Mouse (Mus musculus) MN1 (cell line): ENCODE data around the gene Runx1.

Source experiments
- DNase-seq: peaks from one replicate; pipeline ENCODE4 v3.0.0-alpha.2; 2016; ENCODE audit warnings: low spot score

Gene Runx1

DNA sequence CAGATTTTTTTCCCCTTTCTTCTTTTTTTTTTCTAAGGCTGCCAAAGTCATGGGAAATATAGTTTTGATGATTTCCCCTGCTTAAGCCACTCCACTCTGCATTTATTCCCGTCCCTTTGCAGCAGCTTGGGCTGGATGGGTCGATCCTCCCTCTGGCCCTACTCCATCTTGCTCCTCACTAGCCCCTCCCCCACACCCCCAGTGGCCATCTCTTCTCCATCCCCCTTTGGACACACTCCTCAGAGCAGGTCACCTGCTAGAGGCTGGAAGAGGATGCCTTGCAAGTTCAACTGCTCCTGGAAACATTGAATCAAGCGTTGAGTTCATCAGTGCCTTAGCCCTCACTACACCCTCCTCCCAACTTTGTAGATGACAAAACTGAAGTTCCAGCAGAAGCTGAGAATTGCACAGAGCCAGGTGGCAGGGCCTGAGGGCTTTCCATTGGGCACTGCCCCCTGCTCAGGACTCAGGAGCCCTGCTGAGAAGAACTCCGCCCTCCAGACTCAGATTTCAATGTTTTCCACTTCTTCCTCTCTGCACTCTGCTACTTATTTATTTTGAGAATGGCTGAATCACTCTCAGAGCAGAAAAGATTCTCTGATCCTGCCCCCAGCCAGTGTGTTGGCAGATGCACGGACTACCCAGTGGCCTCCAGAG is 171.5 kb downstream of the Runx1 start:
- no peak for DNase-seq

DNA sequence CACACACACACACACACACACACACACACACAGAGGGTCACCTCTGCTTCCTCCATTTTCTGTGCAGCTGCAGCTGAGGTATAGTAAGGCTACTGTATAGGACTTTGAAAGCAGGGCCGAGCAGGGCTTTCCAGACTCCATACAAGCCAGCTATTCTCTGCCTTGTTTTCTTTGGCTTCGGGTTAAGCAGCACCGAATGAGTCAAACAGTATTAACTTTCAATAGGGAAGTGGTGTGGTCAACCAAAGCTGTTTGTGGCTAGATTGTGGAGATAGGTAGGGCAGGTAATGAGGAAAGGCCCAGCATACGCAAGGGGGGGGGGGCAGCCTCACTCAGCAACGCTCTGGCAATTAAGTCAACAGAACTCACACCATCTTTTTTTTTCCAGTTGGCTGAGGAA is 172.1 kb downstream of the Runx1 start:
- no peak for DNase-seq

DNA sequence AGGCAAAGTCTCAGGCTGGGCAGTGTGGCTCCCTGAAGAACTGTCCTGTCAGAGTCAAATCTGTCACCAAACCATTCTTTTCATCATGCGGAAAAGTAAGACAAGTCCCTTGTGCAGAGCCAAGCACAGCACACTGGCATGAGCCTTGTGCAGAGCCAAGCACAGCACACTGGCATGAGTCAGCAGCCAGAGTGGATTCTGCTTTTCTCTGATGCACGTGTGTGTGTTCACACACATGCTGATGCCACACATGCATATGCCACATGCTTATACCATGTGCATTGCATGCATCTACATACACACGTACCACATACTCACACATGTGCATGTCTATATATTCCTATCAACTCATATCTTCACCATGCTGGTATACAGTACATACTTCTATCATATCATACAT is 174.7 kb downstream of the Runx1 start:
- DNase-seq = no peak

DNA sequence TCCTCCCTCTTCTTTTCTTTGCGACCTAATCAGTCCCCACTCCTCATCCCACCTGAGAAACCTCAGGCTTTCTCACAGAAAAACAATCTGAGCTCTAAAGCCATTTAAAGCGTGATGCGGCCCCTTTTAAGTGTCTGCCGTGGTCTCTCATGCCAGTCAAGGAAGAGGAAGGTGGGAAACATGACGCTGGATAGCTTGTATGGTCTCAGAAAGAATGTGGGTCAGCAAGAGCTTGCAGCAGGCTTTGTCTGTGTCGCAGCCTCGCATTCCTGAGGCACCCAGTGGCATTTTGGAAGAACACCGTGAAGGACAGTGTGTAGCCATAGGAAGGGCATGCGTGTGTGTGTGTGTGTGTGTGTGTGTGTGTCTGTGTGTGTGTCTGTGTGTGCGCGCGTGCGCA is 179.8 kb downstream of the Runx1 start:
- no peak for DNase-seq

DNA sequence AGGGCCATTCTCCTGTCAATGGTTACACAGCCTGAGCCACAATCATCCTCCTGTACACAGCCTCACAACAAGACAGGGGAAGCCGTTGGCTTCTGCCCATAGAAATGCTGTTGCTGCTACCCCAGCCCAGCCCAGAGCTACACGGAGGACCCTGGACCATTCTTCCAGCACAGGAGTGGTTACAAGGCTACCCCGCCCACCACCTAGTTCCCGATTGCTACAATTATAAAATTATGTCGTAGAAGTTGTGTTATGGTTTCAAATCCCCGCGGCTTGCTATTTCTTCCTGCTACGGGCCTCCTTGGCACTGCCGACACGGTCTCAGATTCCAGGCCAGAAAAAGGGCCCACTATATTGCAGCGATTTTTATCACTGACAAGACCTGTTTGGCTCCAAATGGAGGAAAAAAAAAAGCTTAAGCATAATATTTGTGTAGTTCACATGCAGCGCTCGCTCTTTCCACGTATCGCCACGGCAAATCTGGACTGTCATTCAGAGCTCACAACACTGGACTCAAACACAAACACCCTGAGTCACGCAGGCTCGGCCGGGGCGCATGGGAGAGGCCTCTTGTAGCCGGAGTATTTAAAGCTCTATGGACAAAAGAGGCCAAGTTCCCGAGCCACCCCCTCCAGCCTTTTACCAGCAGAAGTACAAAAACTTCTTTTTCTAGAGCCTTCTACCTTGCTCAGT is 180.4 kb downstream of the Runx1 start:
- no peak for DNase-seq

DNA sequence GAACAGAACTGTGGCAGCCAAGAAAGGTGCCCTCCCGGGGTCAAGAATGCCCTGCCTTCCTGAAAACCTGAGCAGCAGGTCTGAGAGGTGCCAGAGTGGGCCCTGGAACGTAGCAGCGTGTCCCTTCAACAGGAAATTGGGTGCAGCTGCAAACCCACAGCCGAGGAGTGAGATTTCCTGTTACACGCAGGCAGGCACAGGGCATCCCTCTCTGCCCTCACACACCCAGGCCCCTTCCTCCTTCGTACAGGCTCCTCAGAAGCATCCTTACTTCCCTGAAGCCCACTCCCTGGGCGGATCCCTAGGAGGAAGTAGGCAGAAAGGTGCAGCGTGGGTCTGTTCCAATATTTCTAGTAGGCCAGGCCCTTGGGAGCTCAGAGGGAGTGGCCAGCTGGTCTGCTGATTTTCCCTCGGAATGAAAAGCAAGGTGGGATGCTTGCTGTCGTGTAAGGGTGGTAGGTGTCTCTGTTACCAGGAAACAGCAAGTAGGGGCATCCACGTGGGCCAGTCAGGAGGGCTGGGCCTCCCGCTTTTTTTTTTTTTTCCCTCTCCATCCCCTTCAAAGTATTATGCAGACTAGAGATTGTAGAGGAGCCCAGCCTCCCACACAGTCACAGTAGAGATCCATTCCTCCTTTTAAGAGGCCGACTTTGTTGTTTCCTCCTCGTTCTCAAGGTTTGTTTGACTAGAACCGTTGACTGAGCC is 181.1 kb downstream of the Runx1 start:
- DNase-seq = no peak

DNA sequence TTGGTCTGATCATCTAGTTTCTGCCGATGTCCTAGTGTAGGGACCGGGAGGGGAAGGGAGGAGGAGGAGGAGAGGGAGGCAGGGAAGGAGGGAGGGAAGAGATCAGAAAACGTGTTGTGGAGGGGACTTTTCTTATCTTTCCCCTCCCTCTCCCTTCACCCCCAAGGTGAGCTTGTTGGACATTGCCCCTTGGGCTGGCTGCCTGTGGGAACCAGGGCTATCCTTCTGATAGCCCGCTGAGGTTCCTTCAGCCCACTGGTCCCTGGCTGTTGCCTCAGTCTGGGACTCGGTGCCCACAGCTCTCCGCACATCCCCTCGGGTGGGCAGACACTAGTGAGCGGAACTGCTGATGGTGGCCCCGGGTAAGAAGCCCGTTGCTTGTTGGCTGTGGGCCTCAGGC is 181.6 kb downstream of the Runx1 start:
- DNase-seq = no peak

DNA sequence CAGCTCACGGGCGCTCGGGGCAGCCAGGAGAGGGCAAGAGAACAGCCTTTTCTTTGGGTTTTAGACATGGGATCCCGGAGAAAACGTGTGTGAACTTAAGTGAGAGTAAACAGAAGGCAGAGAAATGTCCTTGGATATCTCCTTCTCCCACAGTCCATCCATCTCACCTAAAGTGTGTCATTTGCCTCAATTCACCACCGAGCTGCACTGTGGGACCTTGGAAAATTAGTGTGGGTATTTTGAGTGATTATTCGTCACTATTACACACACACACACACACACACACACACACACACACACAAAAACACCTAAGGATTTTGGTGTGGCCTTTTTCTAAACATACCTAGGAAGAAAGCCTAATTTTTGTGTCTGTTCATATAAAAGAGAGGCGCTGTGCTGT is 183.7 kb downstream of the Runx1 start:
- DNase-seq = no peak

DNA sequence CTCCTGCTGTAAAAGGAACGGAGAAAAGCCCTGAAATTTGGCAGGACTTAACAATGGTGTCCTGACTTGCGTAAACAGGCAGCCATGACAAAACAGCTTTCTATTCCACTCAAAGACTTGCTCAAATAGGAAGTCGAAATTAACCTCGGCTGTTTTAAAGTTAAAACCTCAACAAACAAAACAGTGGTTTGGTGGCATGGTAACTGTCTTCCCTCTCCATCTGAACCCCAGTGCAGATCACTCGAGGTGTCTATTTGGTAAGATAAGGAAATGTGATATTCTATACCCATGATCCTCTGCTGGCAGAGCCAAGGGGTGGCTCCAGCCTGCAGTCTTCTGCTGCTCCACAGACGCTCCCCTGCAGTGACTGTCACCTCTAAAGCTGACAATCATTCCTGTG is 184.9 kb downstream of the Runx1 start:
- DNase-seq = no peak

DNA sequence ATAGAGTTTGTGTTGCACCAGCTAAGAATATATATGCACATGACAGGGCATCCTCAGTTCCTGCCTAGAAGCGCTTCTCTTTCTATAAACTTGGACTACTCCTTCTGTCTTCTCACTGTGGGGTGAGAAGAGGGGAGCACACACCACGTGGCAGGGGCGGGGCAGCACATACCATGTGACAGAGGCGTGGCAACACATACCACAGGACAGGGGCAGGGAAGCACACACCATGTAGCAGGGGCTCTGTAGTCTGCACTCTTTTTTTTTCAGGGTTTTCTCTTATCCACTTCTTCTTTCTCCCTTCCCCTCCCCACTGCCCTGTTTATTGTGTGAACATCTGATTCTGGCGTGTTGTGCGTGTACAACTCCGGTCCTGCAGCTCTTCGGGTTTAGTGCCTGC is 186.9 kb downstream of the Runx1 start:
- no peak for DNase-seq

DNA sequence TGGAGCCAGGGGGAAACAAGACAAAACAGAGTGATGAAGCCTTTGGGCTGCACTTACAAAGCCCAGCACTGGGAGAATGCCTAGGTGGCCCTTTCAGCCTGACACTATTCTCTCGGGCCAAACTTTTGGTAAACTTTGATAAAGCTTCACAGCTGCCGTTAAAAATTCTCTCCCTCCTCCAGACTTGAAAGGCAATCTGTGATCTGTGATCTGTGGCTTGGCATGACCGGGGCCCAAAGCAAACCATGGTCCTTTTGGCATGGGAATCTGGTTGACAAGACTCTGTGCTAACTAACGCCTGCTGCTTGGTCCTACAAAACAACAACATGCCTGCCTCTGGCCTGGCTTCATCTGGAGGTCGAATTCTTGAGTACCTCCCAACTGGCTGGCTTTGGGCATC is 188.9 kb downstream of the Runx1 start:
- no peak for DNase-seq

DNA sequence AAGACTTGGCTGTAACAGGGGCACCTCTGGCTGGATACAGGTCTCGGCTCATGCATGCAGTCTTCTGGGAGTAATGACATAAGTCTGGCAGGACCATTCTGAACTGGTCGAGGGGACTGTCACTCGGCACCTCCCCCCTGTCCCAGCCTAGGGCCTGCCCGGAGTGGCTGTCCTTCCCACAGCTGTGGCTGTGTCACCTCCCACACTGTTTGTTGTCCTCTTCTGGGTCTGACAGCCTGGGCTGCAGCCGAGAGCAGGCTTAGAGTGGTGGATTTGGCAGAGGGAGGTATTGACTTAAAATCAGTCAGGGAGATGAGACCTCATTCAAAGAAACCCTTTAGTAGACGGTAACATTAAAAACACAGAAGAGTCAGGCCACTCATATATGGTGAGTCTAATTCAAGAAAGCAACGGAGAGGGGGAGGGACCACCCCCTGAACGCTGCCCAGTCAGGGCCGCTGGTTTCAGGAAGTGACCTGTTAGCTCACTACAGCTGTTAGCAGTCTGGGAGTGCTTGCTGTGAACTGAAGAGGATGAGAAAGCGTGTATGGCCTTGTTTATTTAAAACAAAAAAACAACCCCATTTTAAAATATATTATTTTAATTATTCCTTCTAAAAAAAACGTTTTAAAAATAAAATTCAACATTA is 193.7 kb downstream of the Runx1 start:
- no peak for DNase-seq

DNA sequence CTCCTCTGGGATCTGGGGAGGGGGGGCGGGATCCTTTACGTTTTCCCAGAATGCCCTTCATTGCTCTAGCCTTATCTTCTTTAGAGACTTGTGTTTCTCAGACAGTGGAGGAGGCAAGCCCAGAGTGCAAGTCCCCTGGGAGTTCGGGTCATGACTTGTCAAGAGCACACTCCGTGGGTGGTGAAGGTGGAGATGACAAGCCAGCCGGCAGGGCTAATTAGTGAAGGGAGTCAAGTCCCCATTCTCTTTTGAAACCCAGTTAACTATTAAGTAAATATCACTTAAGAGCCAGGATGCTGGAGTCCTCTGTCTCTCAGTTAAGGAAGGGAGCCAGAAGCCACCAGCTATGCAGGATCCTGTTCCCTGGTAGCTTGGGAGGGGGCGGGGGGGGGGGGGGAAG is 194.3 kb downstream of the Runx1 start:
- no peak for DNase-seq

DNA sequence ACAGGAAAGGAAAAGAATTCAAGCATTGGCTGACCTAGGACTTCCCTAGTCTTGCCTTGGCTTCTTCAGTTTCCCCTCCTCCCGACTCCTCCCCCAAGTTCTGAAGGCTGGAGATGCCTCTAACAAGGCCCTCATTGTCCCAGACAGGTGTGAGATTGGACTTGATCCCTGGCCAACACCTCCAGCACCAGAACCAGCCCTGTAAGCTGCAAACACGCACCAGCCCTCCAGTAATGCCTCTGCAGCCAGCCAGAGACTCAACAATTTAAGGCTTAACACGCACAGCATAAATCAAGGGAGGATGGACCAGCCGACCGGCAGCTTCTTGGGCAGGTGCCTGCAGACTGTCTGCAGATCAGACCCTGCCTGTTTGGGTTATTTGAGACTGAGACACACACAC is 195.0 kb downstream of the Runx1 start:
- DNase-seq = no peak

DNA sequence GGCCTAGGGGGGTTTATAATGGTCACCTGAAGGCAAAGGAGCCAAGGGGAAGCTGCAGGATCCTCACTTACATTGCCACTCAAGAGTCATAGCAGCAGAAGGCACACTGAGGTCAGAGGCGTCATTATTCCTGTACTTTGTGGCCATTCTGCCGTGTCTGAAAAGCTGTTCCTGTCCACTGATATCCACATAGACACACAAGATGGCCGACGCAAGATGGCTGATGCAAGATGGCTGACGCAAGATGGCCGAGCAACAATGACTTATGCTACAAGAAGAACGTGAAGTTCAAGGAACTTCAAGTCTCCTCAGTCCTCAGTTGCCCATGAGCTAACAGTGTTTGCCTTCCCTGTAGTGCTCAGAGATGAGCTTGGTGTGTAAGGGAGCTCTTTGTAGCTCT is 196.1 kb downstream of the Runx1 start:
- no peak for DNase-seq

DNA sequence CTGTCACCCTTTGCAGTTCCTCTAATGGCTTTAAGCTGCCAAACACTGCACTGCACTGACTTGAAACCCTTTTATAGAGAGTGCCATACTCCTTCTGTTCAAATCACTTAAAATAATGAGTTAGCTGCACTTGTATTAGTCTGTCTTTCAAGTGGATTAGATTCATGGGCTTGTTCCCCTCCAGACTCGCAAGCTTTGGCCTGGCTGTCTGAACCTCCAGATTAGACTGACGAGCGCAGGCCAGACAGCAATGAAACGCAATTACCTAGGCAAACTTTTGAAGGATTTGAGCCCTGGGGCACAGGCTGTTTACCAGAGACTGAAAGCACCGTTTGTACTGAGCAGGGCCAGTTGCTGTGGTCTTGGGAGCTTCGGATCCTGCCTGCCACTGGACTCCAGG is 198.7 kb downstream of the Runx1 start:
- DNase-seq = no peak

DNA sequence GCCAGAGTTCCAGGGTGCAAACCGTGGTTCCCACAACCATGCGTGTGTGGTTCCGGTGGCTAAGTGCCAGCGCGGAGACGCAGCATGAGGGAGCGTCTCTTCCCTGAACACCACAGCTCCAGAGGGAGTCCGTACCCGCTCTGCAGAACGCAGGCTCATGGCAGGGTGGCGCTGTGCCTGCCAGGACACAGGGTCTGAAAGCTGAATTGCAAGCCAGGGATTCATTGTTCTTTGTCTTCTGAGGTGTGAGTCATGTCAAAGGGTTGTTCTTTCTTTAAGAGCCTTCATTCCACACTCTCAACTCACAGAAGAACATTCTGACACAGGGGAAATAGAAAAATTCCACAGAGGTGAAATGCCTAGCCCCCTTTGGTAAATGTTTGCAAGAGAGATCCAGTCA is 202.0 kb downstream of the Runx1 start:
- DNase-seq = no peak

DNA sequence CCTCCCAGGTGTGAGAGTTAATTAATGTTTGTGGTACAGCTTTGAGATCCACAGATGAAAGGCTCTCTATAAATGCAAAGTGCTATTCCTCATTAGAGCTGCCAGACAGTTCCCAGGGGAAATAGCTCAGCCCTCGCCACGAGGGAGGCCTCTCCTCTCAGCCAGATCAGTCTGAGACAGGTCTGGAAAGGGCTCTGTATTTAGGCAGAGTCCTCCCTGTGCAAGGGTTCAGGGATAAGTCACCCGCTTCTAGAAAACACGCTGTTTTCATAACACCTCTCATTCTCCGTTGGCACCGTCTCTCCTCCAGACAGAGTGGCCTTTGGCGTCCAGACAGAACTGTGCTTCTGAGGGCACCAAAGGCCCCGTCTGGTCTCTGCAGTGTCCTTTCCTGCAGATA is 204.1 kb downstream of the Runx1 start:
- DNase-seq = peak; percentile 17

DNA sequence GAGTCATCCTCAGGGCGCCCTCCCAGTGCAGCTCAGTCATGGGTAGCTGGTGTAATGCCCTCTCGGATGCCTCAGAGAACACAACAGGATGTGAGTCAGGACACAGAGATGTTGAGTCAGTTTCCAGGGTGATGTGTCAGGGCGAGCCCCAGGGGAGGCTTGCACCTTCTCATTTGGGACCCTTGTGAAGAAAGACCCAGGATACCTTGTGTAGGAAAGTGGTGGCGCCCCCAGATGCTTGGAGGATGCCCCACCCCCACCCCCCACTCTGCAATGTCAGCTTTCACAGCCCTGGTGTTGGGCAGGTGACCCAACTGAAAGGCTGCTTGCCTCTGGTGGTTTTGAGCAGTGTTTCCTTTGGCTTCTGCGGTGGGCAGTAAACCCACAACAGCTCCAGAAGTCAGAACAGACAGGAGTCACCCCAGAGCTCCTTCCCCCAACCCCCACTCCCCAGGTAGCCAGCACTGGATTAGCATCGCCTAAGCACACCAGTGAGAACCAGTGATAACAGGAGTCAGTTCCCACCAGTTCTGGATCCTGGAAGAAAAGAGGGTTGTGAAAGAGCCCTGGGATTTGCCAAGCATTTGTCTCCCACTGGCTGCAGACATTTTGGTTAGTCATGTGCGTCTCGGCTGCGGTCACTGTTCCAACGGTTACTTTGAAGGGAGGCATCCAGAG is 205.0 kb downstream of the Runx1 start:
- DNase-seq = no peak

DNA sequence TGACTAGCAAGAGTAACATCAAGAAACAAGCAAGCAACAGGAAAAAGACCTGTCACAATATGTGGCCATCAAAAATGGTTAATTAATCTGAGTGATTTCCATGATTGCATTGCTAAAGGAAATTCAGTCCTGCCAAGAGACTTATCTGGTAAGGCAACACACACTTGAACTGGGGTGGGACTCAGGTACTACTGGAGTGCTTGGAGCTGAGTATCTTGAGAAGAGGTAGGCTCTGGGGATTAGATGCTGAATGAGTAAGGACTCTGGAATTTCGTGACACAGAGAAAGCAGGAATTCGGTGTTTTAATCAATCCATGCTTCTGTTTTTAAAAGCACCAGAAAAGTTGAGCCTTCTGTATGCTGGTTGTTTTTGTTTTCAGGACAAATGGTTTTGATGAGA is 209.1 kb downstream of the Runx1 start:
- no peak for DNase-seq

DNA sequence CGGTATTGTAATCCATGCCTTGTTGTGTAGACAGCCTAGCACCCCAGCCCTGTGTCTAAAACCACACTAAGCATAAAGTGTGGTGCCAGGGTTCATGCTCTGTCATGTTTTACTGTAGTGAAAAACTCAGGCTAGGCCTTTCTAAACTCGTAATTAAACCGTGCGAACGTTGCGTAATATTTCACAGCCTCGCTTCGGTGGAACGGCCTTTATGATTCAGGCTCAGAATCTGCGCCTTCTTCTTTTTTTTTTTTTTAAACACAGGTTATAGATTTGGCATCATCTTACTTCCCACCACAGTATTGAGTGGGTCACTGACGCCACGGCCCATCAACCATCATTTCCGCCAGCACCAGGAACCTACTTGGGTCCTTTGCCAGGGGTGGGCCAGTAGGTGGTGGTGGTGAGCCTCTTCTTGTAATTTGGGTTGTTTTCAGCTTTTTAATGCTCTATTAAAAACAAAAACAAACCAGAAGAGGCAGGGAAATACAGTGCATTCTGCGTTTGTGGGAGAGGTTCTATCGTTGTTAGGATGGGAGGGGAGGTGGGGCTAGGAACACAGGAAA is 210.6 kb downstream of the Runx1 start:
- DNase-seq = no peak

DNA sequence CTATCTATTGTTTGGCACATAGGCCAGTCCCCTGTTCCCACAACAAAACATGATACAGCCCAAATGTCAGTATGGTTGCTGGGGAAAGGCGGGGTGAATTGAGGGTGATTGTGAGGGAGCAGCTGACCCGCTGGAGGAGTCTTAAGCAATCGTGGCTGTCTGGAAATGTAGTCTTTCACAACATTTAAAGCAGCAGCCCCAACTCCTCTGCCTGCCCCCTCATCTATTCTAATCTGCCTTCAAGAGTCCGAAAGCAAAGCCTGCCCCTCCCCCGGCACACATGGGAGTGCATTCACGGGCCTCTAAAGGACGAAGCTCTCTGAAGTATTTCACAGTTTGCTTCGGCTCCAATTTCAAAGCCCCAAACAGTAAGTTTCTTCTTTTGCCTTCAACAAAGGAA is 213.4 kb downstream of the Runx1 start:
- no peak for DNase-seq
